Mouse (Mus musculus) left cerebral cortex, postnatal 36 days (tissue): ENCODE measurements at regions not wholly inside any gene's neighbourhood (a gene's known extent, or its start where the extent isn't known, plus 50 kb on each side); places are given as distances from the start of the nearest gene placed in this dataset.

Experiments used
- DNase-seq, 2 experiments: peaks; one replicate each; pipeline ENCODE4 v3.0.0; 2021 to 2022; ENCODE audit warnings: low spot score in 2 of 2, mixed read lengths in 1 of 2
- intact Hi-C: fragments of 180-260 bp; cut with DNase I; formaldehyde crosslinking; loops from one replicate; pipeline ENCODE4 v1.15.1; 2025

GRCm38 (mm10) chr12:107653131-107653530 is 164.7 kb downstream of the 3110018I06Rik start:
- DNase-seq, result no peak
- intact Hi-C loops, result no loop called here

- DNase-seq, result no peak
- intact Hi-C loops, result no loop called here
Observed at GRCm38 (mm10) chr12:107656846-107657245, 168.4 kb downstream of the 3110018I06Rik start.

GRCm38 (mm10) chr12:107658241-107658640 is 169.8 kb downstream of the 3110018I06Rik start:
- intact Hi-C loops, result no loop called here

GRCm38 (mm10) chr12:107658821-107659220 is 170.4 kb downstream of the 3110018I06Rik start:
- no peak for DNase-seq
- intact Hi-C loops, result no loop called here

More at GRCm38 (mm10) chr12:107658241-107658640, 169.8 kb downstream of the 3110018I06Rik start:
- no peak for DNase-seq

- DNase-seq, result no peak
- intact Hi-C loops, result no loop called here
Observed at GRCm38 (mm10) chr12:107662624-107663023, 174.2 kb downstream of the 3110018I06Rik start.

GRCm38 (mm10) chr12:107667836-107668235 is 179.4 kb downstream of the 3110018I06Rik start:
- intact Hi-C loops, result no loop called here
- no peak for DNase-seq

GRCm38 (mm10) chr12:107669046-107669445 is 180.6 kb downstream of the 3110018I06Rik start:
- intact Hi-C loops, result no loop called here
- DNase-seq, result no peak

- intact Hi-C loops, result no loop called here
- no peak for DNase-seq
Observed at GRCm38 (mm10) chr12:107669450-107669849, 181.0 kb downstream of the 3110018I06Rik start.

GRCm38 (mm10) chr12:107669910-107670309 is 181.5 kb downstream of the 3110018I06Rik start:
- no peak for DNase-seq
- intact Hi-C loops, result no loop called here

- no peak for DNase-seq
- intact Hi-C loops, result no loop called here
Observed at GRCm38 (mm10) chr12:107677076-107677475, 188.6 kb downstream of the 3110018I06Rik start.

- no peak for DNase-seq
- intact Hi-C loops, result no loop called here
Observed at GRCm38 (mm10) chr12:107687447-107687846, 199.0 kb downstream of the 3110018I06Rik start.

- intact Hi-C loops, result no loop called here
- DNase-seq, result no peak
Observed at GRCm38 (mm10) chr12:107689418-107689817, 201.0 kb downstream of the 3110018I06Rik start.

- intact Hi-C loops, result no loop called here
- no peak for DNase-seq
Observed at GRCm38 (mm10) chr12:107690061-107690460, 201.6 kb downstream of the 3110018I06Rik start.

GRCm38 (mm10) chr12:107693693-107694092 is 205.3 kb downstream of the 3110018I06Rik start:
- no peak for DNase-seq
- intact Hi-C loops, result no loop called here

- no peak for DNase-seq
- intact Hi-C loops, result no loop called here
Observed at GRCm38 (mm10) chr12:107695014-107695413, 206.6 kb downstream of the 3110018I06Rik start.

GRCm38 (mm10) chr12:107695438-107696267 is 207.2 kb downstream of the 3110018I06Rik start:
- no peak for DNase-seq
- intact Hi-C loops, result no loop called here

GRCm38 (mm10) chr12:107700317-107700716 is 211.9 kb downstream of the 3110018I06Rik start:
- no peak for DNase-seq
- intact Hi-C loops, result no loop called here

- DNase-seq, result no peak
- intact Hi-C loops, result no loop called here
Observed at GRCm38 (mm10) chr12:107700868-107701597, 212.6 kb downstream of the 3110018I06Rik start.

- DNase-seq, result no peak
- intact Hi-C loops, result no loop called here
Observed at GRCm38 (mm10) chr12:107708812-107709211, 220.4 kb downstream of the 3110018I06Rik start.

- intact Hi-C loops, result no loop called here
Observed at GRCm38 (mm10) chr12:107711017-107711416, 222.6 kb downstream of the 3110018I06Rik start.

GRCm38 (mm10) chr12:107711675-107712074 is 223.2 kb downstream of the 3110018I06Rik start:
- intact Hi-C loops, result no loop called here
- DNase-seq, result no peak

More at GRCm38 (mm10) chr12:107711017-107711416, 222.6 kb downstream of the 3110018I06Rik start:
- no peak for DNase-seq
